Mouse (Mus musculus): ENCODE data around the gene Mrpl50.
"Not testable (repeated sequence)": the region's sequence is repeated elsewhere in the genome, so short reads cannot be mapped to it uniquely, and the experiment has no call there.

Mrpl50 gene

DNA sequence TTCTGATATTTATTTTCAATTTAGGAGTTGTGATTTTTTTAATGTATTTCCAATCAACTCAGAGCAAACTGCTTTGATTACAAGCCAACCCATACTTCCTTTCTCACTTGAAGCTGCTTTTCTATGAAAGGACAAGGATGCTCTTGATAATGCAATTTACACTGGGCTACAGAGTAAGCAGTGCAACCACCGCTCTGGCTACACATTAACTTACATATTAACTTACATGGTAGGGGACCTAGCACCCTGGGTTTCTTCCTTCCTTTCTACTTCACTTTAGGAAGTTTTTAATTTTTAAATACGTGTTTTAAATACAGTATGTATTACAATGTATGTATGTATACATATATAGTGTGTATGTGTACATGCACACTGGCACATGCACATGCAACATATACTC is 11.7 kb downstream of the Mrpl50 start:
- no peak for DNase-seq (ENCODE audit: low spot score in 2 of 2)

DNA sequence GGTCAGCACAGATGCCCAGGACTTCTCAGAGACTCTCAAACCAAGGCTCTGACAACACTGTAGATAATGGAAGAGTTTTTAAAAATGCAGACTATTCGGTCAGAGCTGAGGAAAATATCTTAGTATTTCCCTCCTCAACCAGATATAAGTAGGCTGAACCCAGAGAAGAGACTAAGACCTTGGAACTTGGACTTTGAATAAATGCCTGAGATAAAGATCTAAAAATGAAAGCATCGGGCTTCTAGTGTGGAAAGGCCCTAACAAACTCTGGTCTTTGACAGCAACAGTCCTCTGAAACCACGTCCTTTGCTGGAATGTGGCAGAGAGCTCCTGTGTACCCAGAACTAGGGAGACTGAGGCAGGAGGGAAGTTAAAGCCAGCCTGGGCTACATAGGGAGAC is 14.5 kb downstream of the Mrpl50 start, which contains the start of gene Baat:
Baat (minus strand) TSS at position 172 of the 400 bp plus-strand sequence.
- DNase-seq (ENCODE audit: low spot score in 2 of 2): no peak

DNA sequence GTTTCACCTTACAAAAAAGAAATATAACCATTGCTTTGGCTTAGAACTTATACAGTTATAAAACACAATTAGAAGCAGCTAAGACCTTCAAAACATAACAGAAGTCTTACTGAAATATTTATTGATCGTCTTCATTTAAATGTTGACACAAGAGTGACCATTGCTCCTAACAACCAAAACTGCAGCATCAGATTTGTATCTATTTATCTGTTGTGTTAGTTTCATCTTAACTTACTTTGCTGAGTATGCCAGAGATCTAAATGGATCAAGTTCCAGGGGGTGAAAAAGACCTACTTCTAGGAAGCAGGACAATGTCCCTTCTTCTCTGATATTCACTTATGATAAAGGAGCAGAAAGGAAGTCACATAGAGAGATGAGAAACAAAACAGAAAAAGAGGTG is 17.3 kb downstream of the Mrpl50 start:
- no peak for DNase-seq (ENCODE audit: low spot score in 2 of 2)

DNA sequence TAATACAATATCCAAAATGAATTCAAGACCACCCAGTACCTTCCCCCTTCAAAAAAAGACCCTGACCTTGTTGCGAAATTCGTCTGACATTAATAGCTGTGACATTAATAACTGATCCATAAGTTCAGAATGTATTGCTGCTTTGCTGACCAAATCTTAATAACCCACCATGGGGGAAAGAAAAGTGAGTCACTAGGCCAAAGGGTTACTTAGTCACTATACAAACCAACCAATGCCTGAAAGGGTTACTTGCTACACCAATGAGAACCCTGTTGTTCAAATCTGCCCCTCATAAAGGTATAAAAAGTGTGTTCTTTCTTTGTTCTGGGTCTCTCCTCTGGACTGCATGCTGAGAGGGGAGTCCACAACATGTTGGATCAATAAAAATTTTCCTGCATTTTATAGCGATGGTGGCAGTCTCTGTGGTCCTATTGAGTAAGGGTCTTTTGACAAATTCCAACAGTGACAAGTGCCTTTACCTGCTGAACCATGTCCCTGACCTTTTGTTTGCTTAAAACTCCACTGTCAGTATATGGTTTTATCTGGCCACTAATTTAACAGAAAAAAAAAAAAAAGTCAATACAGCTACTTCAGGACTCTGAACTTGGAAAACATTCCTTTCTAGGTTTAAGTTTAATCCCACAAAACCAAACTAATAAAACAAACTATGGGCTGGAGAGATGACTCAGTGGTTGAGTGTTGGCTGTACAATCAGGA is 34.8 kb downstream of the Mrpl50 start:
- DNase-seq (ENCODE audit: low spot score in 2 of 2): not testable (repeated sequence)

DNA sequence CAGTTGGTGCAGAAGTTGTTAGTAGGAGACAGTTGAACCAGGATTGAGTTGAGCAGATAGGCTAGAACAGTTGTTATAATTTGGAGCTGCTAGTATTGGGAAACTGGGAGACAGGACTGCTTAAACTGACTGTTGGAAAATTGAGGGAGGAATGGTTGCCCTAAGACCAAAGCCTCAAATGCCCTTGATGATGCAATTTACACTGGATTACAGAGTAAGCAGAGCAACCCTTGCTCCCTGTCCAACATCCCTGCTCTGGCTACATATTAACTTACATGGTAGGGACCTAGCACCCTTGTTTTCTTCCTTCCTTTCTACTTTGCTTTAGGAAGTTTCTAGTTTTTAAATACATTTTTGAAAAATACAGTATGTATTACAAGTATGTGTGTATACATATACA is 35.5 kb downstream of the Mrpl50 start:
- DNase-seq (ENCODE audit: low spot score in 2 of 2): no peak

DNA sequence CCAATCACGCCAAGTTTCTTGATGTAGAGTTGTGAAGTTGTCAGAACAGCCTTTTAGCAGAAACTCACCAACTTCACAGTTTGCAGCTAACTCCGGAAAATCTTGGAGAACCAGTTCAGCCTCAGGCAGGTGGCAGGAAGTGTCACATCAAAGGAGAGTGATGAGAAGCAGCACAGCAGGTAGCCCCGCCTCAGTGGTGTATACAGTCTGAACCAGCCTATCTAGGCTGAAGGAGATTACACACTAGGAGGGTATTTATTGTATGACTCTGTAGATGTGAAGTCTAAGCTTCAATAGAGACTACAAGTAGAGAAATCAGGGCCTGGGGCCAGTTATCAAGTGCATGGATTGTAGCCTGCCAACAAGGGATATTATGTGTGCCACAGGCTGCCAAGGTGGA is 40.0 kb downstream of the Mrpl50 start:
- no peak for DNase-seq (ENCODE audit: low spot score in 2 of 2)

DNA sequence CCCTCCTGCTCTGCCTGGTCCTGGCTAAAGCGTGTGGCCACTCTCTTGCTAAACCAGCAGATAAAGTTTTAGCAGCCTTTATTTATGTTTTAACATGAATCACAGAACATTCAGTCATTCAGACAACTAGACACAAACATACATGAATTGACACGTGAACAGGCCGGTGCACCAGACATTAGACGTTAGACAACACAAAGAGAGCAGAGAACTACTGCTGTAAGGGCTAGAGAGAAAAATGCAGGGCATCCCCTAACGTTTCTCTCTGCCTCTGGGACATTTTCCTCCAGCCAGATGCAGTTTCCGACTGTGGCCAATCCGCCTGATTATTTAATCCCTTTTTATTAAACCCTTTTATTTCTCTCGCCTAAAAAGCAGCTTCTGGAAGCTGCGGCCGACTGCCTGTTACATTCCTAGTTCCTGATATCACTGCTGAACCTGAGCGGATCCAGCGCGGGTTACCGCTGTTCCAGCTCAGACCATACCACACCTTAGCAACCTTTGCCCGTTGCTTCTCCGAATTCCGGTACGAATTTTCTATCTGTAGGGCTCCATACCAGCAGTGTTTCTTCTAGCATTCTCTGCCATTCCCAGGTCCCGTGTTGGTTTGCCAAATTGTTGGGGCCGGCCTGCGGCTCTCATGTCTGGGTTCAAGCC is 40.7 kb downstream of the Mrpl50 start:
- DNase-seq (ENCODE audit: low spot score in 2 of 2): no peak

DNA sequence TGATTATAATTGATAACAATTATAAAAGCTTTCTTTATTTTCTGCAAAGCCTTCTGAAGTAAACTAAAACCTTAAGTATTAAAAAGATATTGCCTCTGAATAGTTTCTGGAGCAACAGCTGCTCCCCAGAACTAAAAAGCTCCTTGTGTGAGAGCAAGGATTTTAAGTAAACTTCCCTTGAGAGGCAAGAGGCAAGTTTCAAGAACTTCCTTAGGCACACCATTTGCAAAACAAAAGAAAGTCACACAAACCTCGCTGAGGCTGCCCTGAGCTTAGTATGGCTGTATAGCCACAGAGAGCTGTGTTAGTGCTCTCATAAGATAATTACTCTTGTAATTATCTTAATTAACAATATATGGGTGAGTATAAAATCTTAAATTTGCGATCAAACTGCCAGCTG is 41.9 kb downstream of the Mrpl50 start:
- DNase-seq (ENCODE audit: low spot score in 2 of 2): not testable (repeated sequence)

DNA sequence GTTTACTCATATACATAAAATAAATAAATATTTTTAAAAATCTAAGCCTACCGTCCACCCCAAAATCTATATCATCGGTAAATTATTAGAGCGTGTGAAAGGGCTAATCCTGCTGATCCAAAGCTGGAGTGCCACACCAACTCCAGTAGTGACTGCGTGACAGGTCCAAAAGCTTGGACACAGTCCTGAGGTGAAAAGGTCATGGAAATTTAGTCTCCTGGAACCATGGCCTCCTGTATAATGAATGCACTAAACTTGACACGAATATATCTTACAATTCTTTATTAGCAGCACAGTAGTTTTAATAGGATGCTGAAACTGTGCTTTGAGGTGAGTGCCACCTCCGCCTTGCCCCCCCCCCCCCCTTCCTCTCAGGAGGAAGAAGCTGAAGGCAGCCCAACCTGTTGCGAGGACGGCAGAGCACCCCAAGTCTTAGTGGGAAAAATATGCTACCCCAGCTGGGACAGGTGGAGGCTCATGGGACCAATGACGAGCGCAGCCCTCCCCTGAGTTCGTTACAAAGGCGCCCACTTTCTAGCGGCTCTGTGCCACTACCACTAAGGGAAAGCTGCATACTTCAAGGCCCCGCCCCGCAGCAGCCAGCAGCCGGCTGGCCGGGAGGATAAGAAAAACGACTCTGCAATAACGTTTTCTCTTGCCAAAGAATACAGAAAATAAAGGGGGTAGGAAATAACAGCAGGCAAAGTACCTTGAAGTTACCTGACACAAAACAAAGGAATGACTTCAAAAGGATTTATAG is 42.6 kb downstream of the Mrpl50 start:
- DNase-seq (ENCODE audit: low spot score in 2 of 2): peak; percentile 74 to 83

DNA sequence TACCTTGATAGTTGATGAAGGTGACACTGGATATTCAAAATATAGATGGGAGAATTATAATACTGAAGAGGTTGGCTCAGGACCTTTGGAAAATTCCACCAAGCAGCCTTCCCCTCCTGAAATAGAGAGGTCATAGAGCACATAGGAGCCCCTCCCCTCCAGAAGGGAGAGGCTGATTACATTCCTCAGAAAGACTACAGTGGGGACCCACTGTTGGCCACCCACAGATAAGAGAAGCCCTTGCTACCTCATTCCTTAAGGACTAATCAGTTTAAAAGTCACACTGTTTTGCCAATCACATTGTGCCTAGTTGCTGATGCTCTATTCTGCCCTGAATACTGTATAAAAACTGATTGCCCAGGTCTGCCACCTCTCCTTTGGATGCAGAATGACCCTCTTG is 46.3 kb downstream of the Mrpl50 start:
- DNase-seq (ENCODE audit: low spot score in 2 of 2): no peak

DNA sequence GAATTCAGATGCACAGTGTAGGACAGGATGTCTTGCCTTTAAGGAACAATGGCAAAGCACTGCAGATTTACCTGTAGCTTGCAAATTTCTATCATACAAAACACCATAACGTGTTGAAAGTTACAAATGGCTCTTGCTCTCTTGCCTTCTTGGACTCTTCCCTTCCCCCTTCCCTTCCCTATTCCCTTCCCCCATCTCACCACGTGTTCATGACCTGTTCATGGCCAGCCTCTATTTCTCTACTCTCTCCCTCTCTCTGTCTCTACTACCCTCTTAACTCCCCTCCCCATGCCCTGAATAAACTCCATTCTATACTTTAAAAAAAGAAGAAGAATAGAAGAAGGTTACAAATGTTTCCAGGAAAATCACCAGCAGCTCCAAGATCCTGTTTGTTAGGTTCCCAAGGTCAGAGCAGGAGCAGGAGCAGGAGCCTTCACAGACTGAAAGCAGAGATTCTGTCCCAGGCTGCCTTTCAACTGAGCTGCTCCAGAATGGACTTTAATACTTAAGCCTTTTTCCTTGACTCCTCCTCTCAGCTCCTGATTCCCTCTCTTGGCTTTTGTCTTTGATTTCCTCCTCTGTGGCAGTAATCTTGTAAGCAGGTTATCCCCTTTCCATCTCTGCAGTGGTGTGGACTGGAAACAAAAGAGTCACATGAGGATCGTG is 47.3 kb downstream of the Mrpl50 start, which contains the start of gene Acnat1:
Acnat1 (minus strand) TSS at position 478 of the 666 bp plus-strand sequence.
- DNase-seq (ENCODE audit: low spot score in 2 of 2): no peak

DNA sequence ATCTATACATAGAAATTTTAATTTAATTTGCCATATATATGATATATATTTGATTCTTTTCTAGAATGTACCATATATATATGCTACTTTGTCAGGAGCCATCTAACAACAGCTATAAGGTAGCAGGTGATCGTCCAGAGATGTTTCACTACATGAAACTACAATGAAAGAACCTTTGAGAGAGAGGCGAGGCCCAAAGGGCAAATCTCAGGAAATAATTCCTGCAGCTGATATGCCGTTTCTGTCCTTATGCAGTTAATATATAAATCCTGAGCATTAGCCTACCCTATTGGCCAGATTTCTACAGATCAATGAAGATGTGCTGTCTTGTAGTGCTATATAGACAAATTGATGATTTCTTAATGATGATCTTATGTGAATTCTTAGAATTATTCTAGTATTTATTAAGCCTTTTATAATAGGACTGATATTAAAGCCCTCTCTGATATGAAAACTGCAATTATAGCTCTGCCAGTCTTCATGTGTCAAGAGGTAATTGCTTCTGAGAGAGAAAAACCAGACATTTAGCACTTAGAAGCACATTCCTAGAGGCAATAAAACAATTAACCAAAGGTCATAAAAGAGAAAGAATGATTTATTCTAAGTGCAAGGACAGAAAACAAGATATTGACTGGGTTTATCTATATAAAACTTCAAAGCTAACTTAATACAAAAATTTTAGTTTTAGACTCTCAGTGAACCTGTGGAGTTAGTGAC is 51.3 kb downstream of the Mrpl50 start:
- no peak for DNase-seq (ENCODE audit: low spot score in 2 of 2)

DNA sequence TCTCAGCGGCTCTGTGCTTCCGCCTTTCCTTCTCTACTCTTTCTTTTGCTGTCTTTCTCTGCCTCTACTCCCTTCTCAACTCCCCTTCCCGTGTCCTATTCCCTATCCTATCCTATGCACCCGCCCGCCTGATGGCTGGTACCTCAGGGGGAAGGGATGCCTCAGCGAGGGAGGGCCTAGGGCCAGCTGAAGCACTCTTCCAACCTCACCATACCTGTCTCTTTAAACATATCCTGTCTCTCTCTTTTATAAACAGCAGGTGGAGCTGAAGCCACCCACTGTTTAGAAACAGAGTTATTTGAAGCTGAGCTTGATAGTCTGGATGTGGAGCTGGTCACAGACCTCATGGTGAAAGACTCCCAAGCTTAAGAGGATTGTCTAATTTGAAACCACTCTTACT is 53.5 kb downstream of the Mrpl50 start:
- no peak for DNase-seq (ENCODE audit: low spot score in 2 of 2)
